Comparison of ENCODE assay signal across 16 mouse cellular contexts in the genomic region with DNA sequence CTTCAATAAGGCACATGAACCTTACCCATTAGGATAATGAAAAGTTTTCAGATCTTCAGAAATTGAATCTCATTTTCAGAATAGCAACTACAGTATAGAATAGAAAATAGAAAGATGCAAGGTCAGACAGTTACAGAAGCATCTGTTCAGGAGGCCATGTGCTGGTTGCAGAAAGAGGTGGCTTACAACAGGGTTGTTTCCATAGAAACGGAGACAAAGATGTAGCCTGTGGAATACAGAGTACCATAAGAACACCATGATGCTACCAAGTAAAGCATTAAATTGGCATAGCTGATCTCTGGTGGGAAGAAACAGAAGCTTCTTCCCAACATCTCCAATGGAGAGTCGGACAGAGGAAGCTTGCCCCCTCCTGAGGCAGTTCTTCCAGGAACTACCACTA.
"Had no signal": no experiment of that assay in that cellular context is flagged by ENCODE, and none has a peak within 500 bp of the region (broad histone marks: within the 10 kb centered on the region; RNA-seq: fewer than 3 reads in every experiment).

No protein-coding gene starts in this region.

- H3K9ac ChIP-seq: neural tube, embryonic 13.5 days; neural tube, embryonic 15.5 days; stomach, embryonic 15.5 days had no signal

- DNase-seq: retina, postnatal 1 day; right cerebral cortex, adult 18-20 months; right cerebral cortex, postnatal 14 days; right cerebral cortex, postnatal 25 days; right cerebral cortex, postnatal 4 days; spleen, adult 18-20 months; thymus, adult 18-20 months; thymus, adult 2 months; thymus, postnatal 14 days; thymus, postnatal 25 days; thymus, postnatal 36 days; thymus, postnatal 4 days had no signal

- H3K36me3 ChIP-seq: neural tube, embryonic 13.5 days; neural tube, embryonic 15.5 days; stomach, embryonic 15.5 days had no signal

- H3K27ac ChIP-seq: neural tube, embryonic 13.5 days; neural tube, embryonic 15.5 days; stomach, embryonic 15.5 days; stomach, postnatal 0 days had no signal

- H3K4me3 ChIP-seq: neural tube, embryonic 13.5 days; neural tube, embryonic 15.5 days; stomach, embryonic 15.5 days had no signal

- H3K4me1 ChIP-seq: neural tube, embryonic 13.5 days; neural tube, embryonic 15.5 days; stomach, embryonic 15.5 days had no signal

- H3K4me2 ChIP-seq: neural tube, embryonic 13.5 days; neural tube, embryonic 15.5 days; stomach, embryonic 15.5 days had no signal

- H3K9me3 ChIP-seq: neural tube, embryonic 13.5 days; neural tube, embryonic 15.5 days; stomach, embryonic 15.5 days had no signal

- H3K27me3 ChIP-seq: neural tube, embryonic 13.5 days; neural tube, embryonic 15.5 days; stomach, embryonic 15.5 days had no signal
